Mouse (Mus musculus) heart, postnatal 0 days (tissue): ENCODE measurements at regions not wholly inside any gene's neighbourhood (a gene's known extent, or its start where the extent isn't known, plus 50 kb on each side); places are given as distances from the start of the nearest gene placed in this dataset.

ENCODE experiments used
- CTCF ChIP-seq: IDR thresholded peaks from 2 replicates; pipeline ENCODE4 v1.5.1; 2016; ENCODE audit warnings: antibody characterized with exemption, control low read depth, low read depth
- EP300 ChIP-seq: IDR thresholded peaks from 2 replicates; pipeline ENCODE4 v1.6.1; 2016; ENCODE audit warnings: antibody characterized with exemption, low read depth

- TF ChIP-seq CTCF: no peak
- TF ChIP-seq EP300: no peak
Observed at GRCm38 (mm10) chr11:19194464-19194863, 175.7 kb upstream of the Meis1 start.
